Mouse (Mus musculus) kidney, postnatal 0 days (tissue): Measurements from ENCODE around the gene Vav2. TPM values are rescaled to one million over a fixed set of nuclear protein-coding genes. Genes with fewer than 3 reads are reported as not detected.

Experiments used
- ATAC-seq: fragments of 200-750 bp; cut with Nextera tagmentation; replicated peaks from 2 replicates; pipeline ENCODE4 v1.8.0; 2017; ENCODE audit warnings: low read depth, moderate number of reproducible peaks, moderate TSS enrichment, moderate library complexity; ENCODE audit not compliant: low FRiP score
- DNase-seq: peaks from one replicate; pipeline ENCODE4 v3.0.0-alpha.2; 2016; ENCODE audit warnings: low spot score
- H3K27ac ChIP-seq: fragments of 300-500 bp; sonication (generic); 2 replicates; pipeline ENCODE4 v1.5.1; 2014; ENCODE audit warnings: mild to moderate bottlenecking
- H3K27me3 ChIP-seq: fragments of 300-500 bp; sonication (generic); 2 replicates; pipeline ENCODE4 v1.6.1; 2014; ENCODE audit warnings: low read length, mixed read lengths; ENCODE audit not compliant: insufficient read depth
- H3K36me3 ChIP-seq: fragments of 300-500 bp; sonication (generic); 2 replicates; pipeline ENCODE4 v1.6.1; 2014; ENCODE audit warnings: low read length, mixed read lengths; ENCODE audit not compliant: insufficient read depth
- H3K4me1 ChIP-seq: fragments of 300-500 bp; sonication (generic); replicated peaks from 2 replicates; pipeline ENCODE4 v1.6.1; 2014; ENCODE audit warnings: antibody characterized with exemption, low read length, mixed read lengths; ENCODE audit not compliant: insufficient read depth
- H3K4me2 ChIP-seq: fragments of 300-500 bp; sonication (generic); 2 replicates; pipeline ENCODE4 v1.6.1; 2014; ENCODE audit warnings: mild to moderate bottlenecking, low read length, moderate library complexity, mixed read lengths
- H3K4me3 ChIP-seq: fragments of 300-500 bp; sonication (generic); replicated peaks from 2 replicates; pipeline ENCODE4 v1.5.1; 2014; ENCODE audit warnings: low read depth, low read length
- H3K9ac ChIP-seq: fragments of 300-500 bp; sonication (generic); 2 replicates; pipeline ENCODE4 v1.6.1; 2014; ENCODE audit warnings: low read depth, low read length
- H3K9me3 ChIP-seq: fragments of 300-500 bp; sonication (generic); replicated peaks from 2 replicates; pipeline ENCODE4 v1.6.1; 2016; ENCODE audit warnings: low read length, inconsistent platforms, mixed read lengths
- CTCF ChIP-seq: IDR thresholded peaks from 2 replicates; pipeline ENCODE4 v1.5.1; 2016; ENCODE audit warnings: antibody characterized with exemption, low read depth, mild to moderate bottlenecking, moderate library complexity
- WGBS: fragments of 180-500 bp; shearing (Covaris S2); extraction: QIAGEN DNeasy Blood & Tissue Kit; methylation state at CpG from one replicate; pipeline ENCODE4 v1.1.7; 2014; 5-methylcytosine and 5-hydroxymethylcytosine counted together
- polyA plus RNA-seq: library from polyadenylated mRNA; unstranded; fragments of >200 nt; fragmentation: Nextera tagmentation; extraction: Ambion mirVana; gene quantifications from 2 replicates; pipeline ENCODE4 v1.2.1, GENCODE M21; 2015

The Vav2 gene
- polyA plus RNA-seq, 1 experiment from 2014 or later = 4.7 TPM

- DNase-seq = no peak
- Histone ChIP-seq H3K36me3 (peaks cover 22% of the 10 kb centered on the region; the same call in 1 of the 2 replicates), H3K27me3 (no peaks in the 10 kb centered on the region), H3K27ac (no peak overlapping the region), H3K9me3 (no peaks in the 10 kb centered on the region), H3K4me1 (no peaks in the 10 kb centered on the region), H3K4me2 (no peak overlapping the region), H3K4me3 (no peak overlapping the region), H3K9ac (no peak overlapping the region)
- no peak for TF ChIP-seq CTCF
- no peak for ATAC-seq
- WGBS = 82% methylated on average over 9 of the region's 9 CpGs
Measured at GRCm38 (mm10) chr2:27281771-27282170, 145.1 kb downstream of the Vav2 start.

- TF ChIP-seq CTCF = peak; percentile 85
- WGBS = 67% methylated on average over 13 of the region's 13 CpGs
- no peak overlapping the region for H3K4me2 ChIP-seq
- DNase-seq (peak; percentile 77), ATAC-seq (no peak)
- H3K9me3 ChIP-seq = no peaks in the 10 kb centered on the region
- peaks cover 26% of the 10 kb centered on the region; the same call in 1 of the 2 replicates for H3K36me3 ChIP-seq
- no peak overlapping the region for H3K27ac ChIP-seq
- no peaks in the 10 kb centered on the region for H3K4me1 ChIP-seq
- no peaks in the 10 kb centered on the region for H3K27me3 ChIP-seq
- H3K9ac ChIP-seq = no peak overlapping the region
- H3K4me3 ChIP-seq = no peak overlapping the region
Measured at GRCm38 (mm10) chr2:27280920-27281611, 145.8 kb downstream of the Vav2 start.

- peaks cover 33% of the 10 kb centered on the region for H3K36me3 ChIP-seq
- ATAC-seq = no peak
Measured at GRCm38 (mm10) chr2:27278859-27279258, 148.0 kb downstream of the Vav2 start.

GRCm38 (mm10) chr2:27268325-27268724 is 158.5 kb downstream of the Vav2 start:
- Histone ChIP-seq H3K27me3 (no peaks in the 10 kb centered on the region), H3K4me1 (no peaks in the 10 kb centered on the region), H3K9me3 (no peaks in the 10 kb centered on the region), H3K4me2 (no peak overlapping the region), H3K4me3 (no peak overlapping the region), H3K9ac (no peak overlapping the region), H3K27ac (no peak overlapping the region), H3K36me3 (peaks cover 52% of the 10 kb centered on the region)
- no peak for TF ChIP-seq CTCF
- ATAC-seq (no peak), DNase-seq (no peak)
- WGBS = 90% methylated on average over 2 of the region's 2 CpGs

More at GRCm38 (mm10) chr2:27278859-27279258, 148.0 kb downstream of the Vav2 start:
- no peak overlapping the region for H3K9ac ChIP-seq
- DNase-seq = no peak
- H3K27me3 ChIP-seq = no peaks in the 10 kb centered on the region
- H3K4me3 ChIP-seq = no peak overlapping the region
- no peaks in the 10 kb centered on the region for H3K4me1 ChIP-seq
- H3K4me2 ChIP-seq = no peak overlapping the region
- 82% methylated on average over 7 of the region's 7 CpGs for WGBS
- H3K9me3 ChIP-seq = no peaks in the 10 kb centered on the region
- H3K27ac ChIP-seq = no peak overlapping the region
- TF ChIP-seq CTCF = no peak

GRCm38 (mm10) chr2:27265819-27266218 is 161.0 kb downstream of the Vav2 start:
- H3K27ac ChIP-seq = no peak overlapping the region
- DNase-seq (no peak), ATAC-seq (no peak)
- no peak overlapping the region for H3K4me2 ChIP-seq
- TF ChIP-seq CTCF = no peak
- H3K9me3 ChIP-seq = no peaks in the 10 kb centered on the region
- H3K4me1 ChIP-seq = no peaks in the 10 kb centered on the region
- no peak overlapping the region for H3K4me3 ChIP-seq
- no peak overlapping the region for H3K9ac ChIP-seq
- peaks cover 41% of the 10 kb centered on the region for H3K36me3 ChIP-seq
- 44% methylated on average over 3 of the region's 3 CpGs for WGBS
- no peaks in the 10 kb centered on the region for H3K27me3 ChIP-seq

- ATAC-seq (no peak), DNase-seq (peak; percentile 23)
- TF ChIP-seq CTCF = no peak
- Histone ChIP-seq H3K9me3 (no peaks in the 10 kb centered on the region), H3K36me3 (peaks cover 17% of the 10 kb centered on the region; the same call in 1 of the 2 replicates), H3K4me2 (no peak overlapping the region), H3K27me3 (no peaks in the 10 kb centered on the region), H3K9ac (no peak overlapping the region), H3K4me3 (no peak overlapping the region), H3K27ac (0 out of 2 replicates have a peak overlapping the region, but pooled peaks have one; percentile 5), H3K4me1 (no peaks in the 10 kb centered on the region)
- WGBS = 79% methylated on average over 4 of the region's 4 CpGs
Measured at GRCm38 (mm10) chr2:27262984-27263383, 163.8 kb downstream of the Vav2 start.

GRCm38 (mm10) chr2:27251434-27251833 is 175.4 kb downstream of the Vav2 start:
- DNase-seq = no peak
- TF ChIP-seq CTCF = peak; percentile 45; the same call in 1 of the 2 replicates
- no peak overlapping the region for H3K27ac ChIP-seq
- H3K9ac ChIP-seq = no peak overlapping the region
- H3K4me3 ChIP-seq = no peak overlapping the region
- H3K27me3 ChIP-seq = no peaks in the 10 kb centered on the region
- no peaks in the 10 kb centered on the region for H3K9me3 ChIP-seq
- no peak for ATAC-seq
- H3K4me2 ChIP-seq = no peak overlapping the region
- no peaks in the 10 kb centered on the region for H3K36me3 ChIP-seq
- peaks cover 14% of the 10 kb centered on the region for H3K4me1 ChIP-seq
